Mouse (Mus musculus) forebrain, embryonic 11.5 days (tissue): ENCODE results near the gene Cdh7. TPM values are rescaled to one million over a fixed set of nuclear protein-coding genes. Genes with fewer than 3 reads are reported as not detected.

Experiments used
- ATAC-seq: fragments of 200-750 bp; cut with Nextera tagmentation; replicated peaks from 2 replicates; pipeline ENCODE4 v1.8.0; 2017; ENCODE audit warnings: moderate TSS enrichment; ENCODE audit not compliant: low FRiP score
- DNase-seq: peaks from one replicate; pipeline ENCODE4 v3.0.0-alpha.2; 2017; ENCODE audit warnings: low spot score
- H3K27ac ChIP-seq: fragments of 300-500 bp; sonication (generic); 2 replicates; pipeline ENCODE4 v1.5.1; 2014; ENCODE audit warnings: low read depth, low read length
- H3K27me3 ChIP-seq: fragments of 300-500 bp; sonication (generic); 2 replicates; pipeline ENCODE4 v1.6.1; 2014; ENCODE audit warnings: mild to moderate bottlenecking, low read length, mixed read lengths; ENCODE audit not compliant: control insufficient read depth, insufficient read depth
- H3K36me3 ChIP-seq: fragments of 300-500 bp; sonication (generic); 2 replicates; pipeline ENCODE4 v1.6.1; 2014; ENCODE audit warnings: mild to moderate bottlenecking, low read length, moderate library complexity, mixed read lengths; ENCODE audit not compliant: control insufficient read depth, insufficient read depth
- H3K4me1 ChIP-seq: fragments of 300-500 bp; sonication (generic); replicated peaks from 2 replicates; pipeline ENCODE4 v1.6.1; 2014; ENCODE audit warnings: low read length, mixed read lengths; ENCODE audit not compliant: control insufficient read depth, insufficient read depth
- H3K4me2 ChIP-seq: fragments of 300-500 bp; sonication (generic); 2 replicates; pipeline ENCODE4 v1.6.1; 2014; ENCODE audit warnings: low read depth, mild to moderate bottlenecking, low read length, moderate library complexity, mixed read lengths; ENCODE audit not compliant: severe bottlenecking
- H3K4me3 ChIP-seq: fragments of 300-500 bp; sonication (generic); 2 replicates; pipeline ENCODE4 v1.5.1; 2014; ENCODE audit warnings: low read depth, low read length
- H3K9ac ChIP-seq: fragments of 300-500 bp; sonication (generic); 2 replicates; pipeline ENCODE4 v1.6.1; 2014; ENCODE audit warnings: low read length
- H3K9me3 ChIP-seq: fragments of 300-500 bp; sonication (generic); 2 replicates; pipeline ENCODE4 v1.6.1; 2016; ENCODE audit warnings: low read length, mixed read lengths; ENCODE audit not compliant: control insufficient read depth
- WGBS: fragments of 180-500 bp; shearing (Covaris S2); extraction: QIAGEN DNeasy Blood & Tissue Kit; methylation state at CpG from one replicate; pipeline ENCODE4 v1.1.7; 2014; 5-methylcytosine and 5-hydroxymethylcytosine counted together
- polyA plus RNA-seq: library from polyadenylated mRNA; unstranded; fragments of >200 nt; fragmentation: Nextera tagmentation; extraction: Ambion mirVana; gene quantifications from 2 replicates; pipeline ENCODE4 v1.2.1, GENCODE M21; 2014

The Cdh7 gene
- polyA plus RNA-seq, 1 experiment from 2014 or later: 9.6 TPM

DNA sequence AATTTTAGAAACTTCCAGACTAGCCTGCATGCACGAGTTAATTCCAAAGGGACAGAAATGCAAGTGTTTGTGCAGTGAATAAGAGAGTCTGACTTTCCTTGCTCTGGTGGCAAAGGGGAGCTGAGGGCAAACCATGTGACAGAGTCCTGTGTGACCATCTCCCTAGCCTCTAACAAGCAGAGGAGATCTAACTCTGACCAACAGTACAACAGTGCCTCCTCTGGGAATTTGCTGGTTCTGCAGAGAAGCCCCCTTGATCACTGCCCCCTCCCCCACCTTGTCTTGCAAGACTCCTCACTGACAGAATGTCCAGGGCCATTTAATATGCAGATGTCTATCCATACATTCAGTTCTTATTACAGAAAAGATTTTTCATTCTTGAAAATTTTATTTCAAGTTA lies 3.2 kb downstream of the Cdh7 start:
- Histone ChIP-seq H3K4me2 (no peak overlapping the region), H3K36me3 (no peaks in the 10 kb centered on the region), H3K4me1 (peaks cover 2% of the 10 kb centered on the region; the same call in 1 of the 2 replicates), H3K27me3 (no peaks in the 10 kb centered on the region), H3K9me3 (no peaks in the 10 kb centered on the region), H3K9ac (no peak overlapping the region), H3K4me3 (no peak overlapping the region), H3K27ac (no peak overlapping the region)
- ATAC-seq: peak; percentile 70
- whole genome bisulfite sequencing: 0% methylated on average over 1 of the region's 1 CpGs
- DNase-seq: peak; percentile 78

- Histone ChIP-seq H3K9me3 (no peaks in the 10 kb centered on the region), H3K4me3 (no peak overlapping the region), H3K9ac (no peak overlapping the region), H3K4me1 (no peaks in the 10 kb centered on the region), H3K4me2 (no peak overlapping the region), H3K27me3 (no peaks in the 10 kb centered on the region), H3K36me3 (no peaks in the 10 kb centered on the region), H3K27ac (no peak overlapping the region)
- ATAC-seq (no peak), DNase-seq (no peak)
- 80% methylated on average over 2 of the region's 2 CpGs for WGBS
Observed at GRCm38 (mm10) chr1:109989541-109989940, 7.3 kb downstream of the Cdh7 start.

- DNase-seq (no peak), ATAC-seq (no peak)
- no peaks in the 10 kb centered on the region for H3K36me3 ChIP-seq
- no peaks in the 10 kb centered on the region for H3K9me3 ChIP-seq
- no peaks in the 10 kb centered on the region for H3K4me1 ChIP-seq
- no peak overlapping the region for H3K9ac ChIP-seq
- H3K4me2 ChIP-seq: no peak overlapping the region
- WGBS: 88% methylated on average over 5 of the region's 5 CpGs
- no peak overlapping the region for H3K4me3 ChIP-seq
- no peaks in the 10 kb centered on the region for H3K27me3 ChIP-seq
- no peak overlapping the region for H3K27ac ChIP-seq
Observed at GRCm38 (mm10) chr1:109993906-109994305, 11.7 kb downstream of the Cdh7 start.

- ATAC-seq: no peak
- H3K4me3 ChIP-seq: no peak overlapping the region
- no peaks in the 10 kb centered on the region for H3K27me3 ChIP-seq
- no peak overlapping the region for H3K27ac ChIP-seq
- H3K4me2 ChIP-seq: no peak overlapping the region
- no peak for DNase-seq
- H3K36me3 ChIP-seq: no peaks in the 10 kb centered on the region
- no peak overlapping the region for H3K9ac ChIP-seq
- H3K9me3 ChIP-seq: no peaks in the 10 kb centered on the region
- no peaks in the 10 kb centered on the region for H3K4me1 ChIP-seq
Observed at GRCm38 (mm10) chr1:110004451-110004850, 22.2 kb downstream of the Cdh7 start.

- Histone ChIP-seq H3K4me1 (no peaks in the 10 kb centered on the region), H3K27ac (no peak overlapping the region), H3K9ac (no peak overlapping the region), H3K4me3 (no peak overlapping the region), H3K36me3 (no peaks in the 10 kb centered on the region), H3K4me2 (no peak overlapping the region), H3K27me3 (no peaks in the 10 kb centered on the region), H3K9me3 (no peaks in the 10 kb centered on the region)
- DNase-seq (no peak), ATAC-seq (no peak)
- 89% methylated on average over 3 of the region's 3 CpGs for WGBS
Observed at GRCm38 (mm10) chr1:110005038-110005437, 22.8 kb downstream of the Cdh7 start.

DNA sequence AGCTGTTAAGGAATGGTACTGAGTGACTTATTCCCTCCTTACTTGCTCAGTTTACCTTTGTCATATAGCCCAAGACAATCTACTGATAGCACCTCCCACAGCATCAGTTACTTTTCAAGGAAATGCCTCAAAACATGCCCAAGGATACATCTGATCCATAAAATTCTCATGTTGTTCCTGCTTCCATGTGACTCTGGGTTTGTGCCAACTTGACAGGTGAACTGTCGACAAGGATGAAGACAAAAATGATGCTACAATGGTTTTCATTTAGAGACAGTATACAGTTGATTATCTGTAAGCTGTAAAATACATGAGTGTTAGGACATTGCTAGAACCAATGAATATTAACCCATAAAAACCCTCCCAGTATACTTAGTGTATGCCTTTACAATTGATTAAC lies 29.9 kb downstream of the Cdh7 start:
- no peaks in the 10 kb centered on the region for H3K36me3 ChIP-seq
- H3K4me1 ChIP-seq: no peaks in the 10 kb centered on the region
- no peak overlapping the region for H3K9ac ChIP-seq
- DNase-seq: no peak
- no peak overlapping the region for H3K4me2 ChIP-seq
- no peaks in the 10 kb centered on the region for H3K27me3 ChIP-seq
- no peaks in the 10 kb centered on the region for H3K9me3 ChIP-seq
- WGBS: 93% methylated on average over 1 of the region's 1 CpGs
- no peak overlapping the region for H3K27ac ChIP-seq
- no peak overlapping the region for H3K4me3 ChIP-seq
- no peak for ATAC-seq

GRCm38 (mm10) chr1:110056317-110056716 lies 74.1 kb downstream of the Cdh7 start:
- DNase-seq (no peak), ATAC-seq (0 out of 2 replicates have a peak, but pooled peaks have one; percentile 55)
- no peak overlapping the region for H3K4me2 ChIP-seq
- H3K9me3 ChIP-seq: no peaks in the 10 kb centered on the region
- H3K4me1 ChIP-seq: no peaks in the 10 kb centered on the region
- no peaks in the 10 kb centered on the region for H3K36me3 ChIP-seq
- no peak overlapping the region for H3K27ac ChIP-seq
- no peak overlapping the region for H3K4me3 ChIP-seq
- H3K27me3 ChIP-seq: no peaks in the 10 kb centered on the region
- no peak overlapping the region for H3K9ac ChIP-seq

DNA sequence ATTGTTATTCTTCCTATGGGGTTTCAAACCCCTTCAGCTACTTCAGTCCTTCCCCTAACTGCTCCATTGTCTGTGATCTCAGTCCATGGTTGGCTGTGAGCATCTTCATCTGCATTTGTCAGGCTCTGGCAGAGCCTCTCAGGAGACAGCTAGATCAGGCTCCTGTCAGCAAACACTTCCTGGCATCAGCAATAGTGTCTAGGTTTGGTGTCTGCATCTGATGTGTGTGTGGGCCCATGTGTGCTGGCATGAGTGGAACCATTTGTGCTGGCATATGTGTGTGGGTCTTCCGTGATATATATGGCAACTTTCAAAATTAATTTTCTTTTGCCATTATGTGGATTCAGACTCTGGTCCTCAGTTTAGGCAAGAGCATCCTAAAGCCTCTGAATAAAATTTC lies 85.2 kb downstream of the Cdh7 start:
- no peak overlapping the region for H3K4me2 ChIP-seq
- no peaks in the 10 kb centered on the region for H3K27me3 ChIP-seq
- H3K36me3 ChIP-seq: no peaks in the 10 kb centered on the region
- WGBS: 97% methylated on average over 1 of the region's 1 CpGs
- H3K4me1 ChIP-seq: no peaks in the 10 kb centered on the region
- no peak overlapping the region for H3K9ac ChIP-seq
- ATAC-seq (no peak), DNase-seq (no peak)
- no peaks in the 10 kb centered on the region for H3K9me3 ChIP-seq
- no peak overlapping the region for H3K4me3 ChIP-seq
- no peak overlapping the region for H3K27ac ChIP-seq

DNA sequence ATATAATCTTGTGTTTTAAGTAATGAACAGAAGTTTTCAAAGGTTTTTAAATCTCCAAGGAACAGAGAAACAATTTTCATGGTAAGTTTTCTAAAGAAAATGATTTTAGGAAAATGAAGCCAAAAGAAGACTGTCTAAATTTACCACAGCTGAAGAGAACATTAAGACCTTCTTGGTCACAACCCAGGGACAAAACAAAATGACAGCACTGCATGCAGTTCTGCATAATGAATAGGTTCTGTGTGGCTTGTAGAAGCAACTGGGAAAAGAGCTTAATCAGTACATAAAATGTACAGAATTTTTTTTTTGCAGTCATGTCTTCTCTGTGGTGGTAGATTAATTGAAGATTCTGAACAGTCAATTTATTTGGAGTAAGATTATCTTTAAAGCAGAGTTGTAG lies 96.2 kb downstream of the Cdh7 start:
- H3K36me3 ChIP-seq: no peaks in the 10 kb centered on the region
- H3K27ac ChIP-seq: no peak overlapping the region
- no peaks in the 10 kb centered on the region for H3K4me1 ChIP-seq
- H3K9me3 ChIP-seq: no peaks in the 10 kb centered on the region
- no peak overlapping the region for H3K4me2 ChIP-seq
- H3K4me3 ChIP-seq: no peak overlapping the region
- ATAC-seq (no peak), DNase-seq (no peak)
- H3K9ac ChIP-seq: no peak overlapping the region
- H3K27me3 ChIP-seq: no peaks in the 10 kb centered on the region
